Mouse (Mus musculus): ENCODE measurements around the gene Cldn13.

GRCm38 (mm10) chr5:134875245-134875644 is 40.1 kb downstream of the Cldn13 start:
- TF ChIP-seq CTCF (IDR thresholded peaks at IDR 0.05; ENCODE audit: control insufficient read depth, insufficient read depth, insufficient read length) (no peak), MYOG (IDR thresholded peaks at IDR 0.05; ENCODE audit: control insufficient read depth, extremely low read depth, insufficient read length) (no peak), MAX (IDR thresholded peaks at IDR 0.05) (no peak), MYOD1 (IDR thresholded peaks at IDR 0.05; ENCODE audit: control insufficient read depth, insufficient read length, low read depth) (no peak)
